Mouse (Mus musculus): ENCODE data around the gene Clasrp. TPM values are rescaled to one million over a fixed set of nuclear protein-coding genes. Genes with fewer than 3 reads are reported as not detected.
A peak's percentile ranks its signal among the peaks of the same experiment; 100 is the strongest.
"Not testable (repeated sequence)": the region's sequence is repeated elsewhere in the genome, so short reads cannot be mapped to it uniquely, and the experiment has no call there.

Clasrp gene
- polyA plus RNA-seq, 1 experiment from 2014 or later: 77.4 TPM

DNA sequence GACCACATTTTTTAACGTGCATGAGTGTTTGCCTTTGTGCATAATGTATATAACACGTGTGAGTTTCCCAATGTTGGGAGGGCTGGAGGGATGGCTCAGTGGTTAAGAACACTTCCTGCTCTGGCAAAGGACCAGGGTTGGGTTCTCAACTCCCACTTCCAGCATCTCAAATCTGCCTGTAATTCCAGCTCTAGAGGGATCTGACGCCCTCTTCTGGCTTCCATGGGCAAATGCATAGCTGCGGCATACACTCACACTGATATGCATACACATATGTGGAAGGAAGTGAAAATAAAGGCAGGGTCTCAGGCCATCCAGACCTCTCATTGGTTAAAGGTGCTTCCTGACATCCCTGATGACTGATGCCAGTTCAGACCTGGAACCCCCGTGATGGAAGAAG lies 3.0 kb upstream of the Clasrp start:
- Histone ChIP-seq H3K4me3 (replicated peaks) (no peak overlapping the region), H3K9me3 (no peaks in the 10 kb centered on the region), H3K4me2 (no peak overlapping the region), H3K9ac (replicated peaks) (no peak overlapping the region), H3K36me3 (peaks cover 8% of the 10 kb centered on the region), H3K4me1 (replicated peaks) (peaks cover 14% of the 10 kb centered on the region), H3K27ac (no peak overlapping the region), H3K27me3 (no peaks in the 10 kb centered on the region)
- no peak for ATAC-seq (ENCODE audit: insufficient number of reproducible peaks, insufficient read depth, low FRiP score, low TSS enrichment, low read depth)
- 83% methylated on average over 5 of the region's 5 CpGs for WGBS

DNA sequence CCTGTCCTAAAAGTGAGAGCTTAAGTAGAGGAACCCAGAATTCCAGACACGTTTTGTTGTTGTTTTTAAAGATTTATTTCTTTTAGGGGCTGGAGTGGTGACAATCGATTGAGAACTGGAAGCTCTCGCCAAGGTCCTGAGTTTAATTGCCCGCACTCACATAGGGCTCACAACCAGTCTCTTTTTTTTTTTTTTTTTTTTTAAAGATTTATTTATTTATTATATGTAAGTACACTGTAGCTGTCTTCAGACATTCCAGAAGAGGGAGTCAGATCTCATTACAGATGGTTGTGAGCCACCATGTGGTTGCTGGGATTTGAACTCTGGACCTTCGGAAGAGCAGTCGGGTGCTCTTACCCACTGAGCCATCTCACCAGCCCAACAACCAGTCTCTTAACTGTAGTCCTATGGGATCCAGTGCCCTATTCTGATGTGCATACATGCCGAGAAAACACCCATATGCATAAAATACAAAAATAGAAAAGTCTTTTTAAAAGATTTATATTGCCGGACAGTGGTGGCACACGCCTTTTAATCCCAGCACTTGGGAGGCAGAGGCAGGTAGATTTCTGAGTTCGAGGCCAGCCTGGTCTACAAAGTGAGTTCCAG lies 424 bp upstream of the Clasrp start:
- Histone ChIP-seq H3K4me2 (peak overlapping the region; percentile 89), H3K36me3 (peaks cover 34% of the 10 kb centered on the region), H3K4me3 (replicated peaks) (peak overlapping the region; percentile 99), H3K4me1 (replicated peaks) (peaks cover 14% of the 10 kb centered on the region)
- H3K9me3 ChIP-seq; H3K27ac ChIP-seq; H3K9ac ChIP-seq (replicated peaks); H3K27me3 ChIP-seq: not testable (repeated sequence)
- WGBS: 59% methylated on average over 10 of the region's 10 CpGs
- ATAC-seq (ENCODE audit: insufficient number of reproducible peaks, insufficient read depth, low FRiP score, low TSS enrichment, low read depth): peak; percentile 35; the same call in 1 of the 2 replicates

DNA sequence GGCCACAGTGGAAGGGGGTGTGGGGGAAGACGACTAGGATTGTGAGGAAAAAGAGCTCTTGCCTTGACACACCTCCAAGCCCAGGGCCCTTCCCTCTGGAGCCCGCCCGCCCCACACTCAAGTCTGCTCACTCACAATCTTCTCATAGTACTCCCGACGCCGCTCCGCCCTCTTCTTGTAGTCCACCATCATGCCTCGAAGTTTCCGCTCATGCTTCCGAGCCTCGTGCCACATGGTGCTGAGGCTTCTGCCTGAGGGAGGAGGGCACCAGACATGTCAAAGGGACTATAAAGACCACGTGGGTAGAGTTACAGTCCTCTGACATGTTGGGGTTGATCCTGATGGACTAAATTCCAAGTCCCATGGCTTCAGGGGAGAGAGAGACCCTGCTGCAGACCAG lies 1.2 kb downstream of the Clasrp start:
- Histone ChIP-seq H3K4me3 (replicated peaks) (peak overlapping the region; percentile 99), H3K4me2 (peak overlapping the region; percentile 89), H3K27ac (no peak overlapping the region), H3K9me3 (no peaks in the 10 kb centered on the region), H3K4me1 (replicated peaks) (peaks cover 14% of the 10 kb centered on the region), H3K9ac (replicated peaks) (peak overlapping the region; percentile 94; the same call in 1 of the 2 replicates), H3K36me3 (peaks cover 50% of the 10 kb centered on the region), H3K27me3 (no peaks in the 10 kb centered on the region)
- ATAC-seq (ENCODE audit: insufficient number of reproducible peaks, insufficient read depth, low FRiP score, low TSS enrichment, low read depth): no peak
- WGBS: 81% methylated on average over 12 of the region's 12 CpGs

DNA sequence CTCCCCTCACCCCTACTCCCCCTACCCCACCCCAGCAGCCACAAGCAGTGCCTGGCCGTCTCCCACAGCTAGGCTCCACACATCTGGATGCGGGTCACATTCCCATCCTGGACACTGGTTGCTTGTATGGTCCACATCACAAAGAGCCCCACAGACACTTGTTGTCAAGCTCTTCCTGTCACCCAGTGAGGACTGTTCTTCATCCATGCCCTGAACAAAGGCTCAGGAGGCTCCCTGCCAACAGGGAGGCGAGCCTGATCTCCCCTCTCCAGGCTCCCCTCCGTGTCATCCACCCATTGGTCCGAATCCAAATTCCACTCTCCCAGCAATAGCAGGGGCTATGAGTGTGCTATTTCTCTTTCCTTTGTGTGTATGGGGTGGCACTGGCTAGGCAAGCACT lies 3.7 kb downstream of the Clasrp start:
- Histone ChIP-seq H3K27ac (no peak overlapping the region), H3K4me2 (no peak overlapping the region), H3K9me3 (no peaks in the 10 kb centered on the region), H3K4me3 (replicated peaks) (no peak overlapping the region), H3K4me1 (replicated peaks) (peaks cover 14% of the 10 kb centered on the region), H3K27me3 (no peaks in the 10 kb centered on the region), H3K9ac (replicated peaks) (no peak overlapping the region), H3K36me3 (peaks cover 75% of the 10 kb centered on the region)
- ATAC-seq (ENCODE audit: insufficient number of reproducible peaks, insufficient read depth, low FRiP score, low TSS enrichment, low read depth): no peak
- WGBS: 75% methylated on average over 5 of the region's 5 CpGs

DNA sequence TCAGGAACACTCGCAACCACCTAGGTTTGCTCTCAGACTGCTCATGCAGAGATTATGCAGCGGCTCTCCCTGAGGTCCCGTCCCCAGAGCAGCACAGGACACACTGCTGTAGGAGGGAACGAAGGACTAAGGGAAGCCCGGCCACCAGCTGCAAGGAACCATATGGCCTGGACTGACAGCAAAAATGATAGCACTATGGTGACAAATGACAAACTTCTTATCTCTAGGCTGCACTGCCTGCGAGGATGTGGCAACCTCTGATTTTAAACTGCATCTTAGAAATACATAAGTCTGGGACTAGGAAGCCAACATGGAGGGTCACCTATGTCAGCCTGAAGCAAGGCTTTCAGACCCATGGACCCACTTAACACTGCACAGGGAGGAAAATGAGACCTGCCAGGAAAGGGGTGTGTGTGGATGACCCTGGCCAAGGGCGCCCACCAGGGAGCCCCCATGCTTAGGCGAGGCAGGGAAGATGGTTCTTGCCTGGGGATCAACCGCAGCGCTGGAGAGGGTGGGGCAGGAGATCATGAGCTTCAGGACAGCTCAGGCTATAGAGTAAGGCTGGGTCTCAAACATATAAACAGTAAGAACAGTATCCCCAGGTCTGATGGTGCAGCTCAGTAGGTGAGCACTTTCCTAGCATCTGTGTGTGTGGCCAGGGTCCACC lies 11.1 kb downstream of the Clasrp start:
- 90% methylated on average over 10 of the region's 10 CpGs for WGBS
- H3K4me1 ChIP-seq (replicated peaks): no peaks in the 10 kb centered on the region
- H3K9ac ChIP-seq (replicated peaks): 0 out of 2 replicates have a peak overlapping the region, but pooled peaks have one; percentile 18
- H3K9me3 ChIP-seq: no peaks in the 10 kb centered on the region
- no peaks in the 10 kb centered on the region for H3K27me3 ChIP-seq
- peaks cover 99% of the 10 kb centered on the region for H3K36me3 ChIP-seq
- ATAC-seq (ENCODE audit: insufficient number of reproducible peaks, insufficient read depth, low FRiP score, low TSS enrichment, low read depth): no peak
- H3K27ac ChIP-seq: no peak overlapping the region
- H3K4me3 ChIP-seq (replicated peaks): no peak overlapping the region
- no peak overlapping the region for H3K4me2 ChIP-seq

DNA sequence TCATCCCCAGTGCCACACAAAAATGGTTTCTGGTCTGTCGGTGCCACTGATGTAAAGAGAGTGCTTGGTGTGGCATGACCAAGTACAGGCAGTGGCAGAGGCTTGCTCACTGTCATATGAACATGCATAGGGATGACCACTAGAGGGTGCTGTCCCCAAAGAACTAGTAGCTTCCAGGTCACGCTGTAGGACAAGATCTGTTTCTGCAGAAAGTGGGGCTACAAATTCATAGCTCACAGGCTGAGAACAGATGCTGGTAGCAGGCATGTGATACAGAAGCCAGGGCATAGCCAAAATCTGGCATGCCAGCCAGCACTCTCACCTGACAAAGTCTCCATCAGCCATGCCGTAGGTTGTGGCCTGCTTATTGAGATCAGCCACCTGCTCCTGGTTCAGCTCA lies 14.4 kb downstream of the Clasrp start:
- Histone ChIP-seq H3K36me3 (peaks cover 100% of the 10 kb centered on the region), H3K4me3 (replicated peaks) (no peak overlapping the region), H3K9me3 (no peaks in the 10 kb centered on the region), H3K27ac (no peak overlapping the region), H3K9ac (replicated peaks) (no peak overlapping the region), H3K4me1 (replicated peaks) (no peaks in the 10 kb centered on the region), H3K27me3 (no peaks in the 10 kb centered on the region), H3K4me2 (no peak overlapping the region)
- ATAC-seq (ENCODE audit: insufficient number of reproducible peaks, insufficient read depth, low FRiP score, low TSS enrichment, low read depth): no peak
- 67% methylated on average over 3 of the region's 3 CpGs for WGBS

DNA sequence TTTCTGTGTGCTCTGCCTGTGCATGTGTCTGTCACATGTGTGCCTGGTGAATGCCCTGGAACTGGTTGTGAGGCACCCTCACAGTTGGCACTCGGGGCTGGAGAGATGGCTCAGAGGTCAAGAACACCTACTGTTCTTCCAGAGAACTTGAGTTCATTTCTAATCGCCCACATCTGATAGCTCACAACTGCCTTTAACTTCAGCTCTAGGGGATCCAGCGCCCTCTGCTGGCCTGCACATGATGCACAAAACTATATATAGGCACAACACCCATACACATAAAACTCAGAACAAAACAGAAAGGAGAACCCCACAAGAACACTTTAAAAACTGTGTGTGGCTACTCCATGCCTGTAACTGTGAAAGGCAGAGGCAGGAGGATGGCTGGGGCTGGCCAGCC lies 15.1 kb downstream of the Clasrp start:
- 61% methylated on average over 3 of the region's 3 CpGs for WGBS
- Histone ChIP-seq H3K4me2 (no peak overlapping the region), H3K4me3 (replicated peaks) (no peak overlapping the region), H3K4me1 (replicated peaks) (no peaks in the 10 kb centered on the region), H3K36me3 (peaks cover 100% of the 10 kb centered on the region), H3K27ac (no peak overlapping the region), H3K9me3 (no peaks in the 10 kb centered on the region), H3K27me3 (no peaks in the 10 kb centered on the region), H3K9ac (replicated peaks) (no peak overlapping the region)
- ATAC-seq (ENCODE audit: insufficient number of reproducible peaks, insufficient read depth, low FRiP score, low TSS enrichment, low read depth): no peak

DNA sequence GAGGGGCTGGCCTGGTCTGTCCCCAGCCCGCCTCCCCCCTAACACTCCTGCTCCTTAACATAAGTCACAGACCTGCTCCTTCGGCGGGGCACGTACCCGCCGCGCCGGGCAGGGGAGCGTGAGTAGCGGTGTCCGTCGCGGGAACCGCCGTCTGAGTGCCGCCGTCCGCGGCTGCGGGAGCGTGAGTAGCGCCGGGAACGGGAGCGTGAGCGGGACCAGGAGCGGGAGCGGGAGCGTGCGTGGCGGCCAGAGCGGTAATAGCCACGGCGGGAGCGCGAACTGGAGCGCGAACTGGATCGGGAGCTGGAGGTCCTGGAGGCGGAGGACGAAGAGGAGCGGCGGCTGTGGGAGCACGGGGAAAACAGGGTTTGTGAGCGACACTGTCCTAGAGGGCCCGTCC lies 18.0 kb downstream of the Clasrp start:
- no peak for ATAC-seq (ENCODE audit: insufficient number of reproducible peaks, insufficient read depth, low FRiP score, low TSS enrichment, low read depth)
- 78% methylated on average over 46 of the region's 46 CpGs for WGBS
- H3K9me3 ChIP-seq: no peaks in the 10 kb centered on the region

DNA sequence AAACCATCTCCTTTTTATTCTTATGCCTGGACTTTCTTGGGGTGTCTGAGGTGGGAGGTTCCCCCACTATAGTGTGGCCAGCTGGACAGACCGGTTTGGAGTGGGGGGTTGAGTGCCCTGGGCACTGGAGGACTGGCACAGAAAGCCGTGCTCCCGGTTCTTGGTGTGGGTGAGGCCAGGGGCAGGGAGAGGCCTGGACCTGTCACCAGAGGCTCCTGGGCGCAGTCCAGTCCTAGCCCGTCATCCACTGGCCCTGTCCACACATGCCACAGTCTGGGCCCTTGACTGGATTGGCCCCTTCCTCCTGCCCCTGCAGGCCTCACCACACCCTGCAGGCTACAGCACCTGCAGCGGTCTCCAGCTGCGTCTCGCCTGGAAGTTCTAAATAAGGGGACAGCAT lies 23.7 kb downstream of the Clasrp start:
- Histone ChIP-seq H3K27ac (no peak overlapping the region), H3K4me2 (no peak overlapping the region), H3K4me3 (replicated peaks) (no peak overlapping the region), H3K27me3 (peaks cover 51% of the 10 kb centered on the region), H3K9ac (replicated peaks) (no peak overlapping the region), H3K4me1 (replicated peaks) (peaks cover 18% of the 10 kb centered on the region), H3K36me3 (peaks cover 60% of the 10 kb centered on the region), H3K9me3 (no peaks in the 10 kb centered on the region)
- 76% methylated on average over 8 of the region's 8 CpGs for WGBS
- no peak for ATAC-seq (ENCODE audit: insufficient number of reproducible peaks, insufficient read depth, low FRiP score, low TSS enrichment, low read depth)

More for the DNA sequence above, 18.0 kb downstream of the Clasrp start:
- Histone ChIP-seq H3K36me3 (peaks cover 99% of the 10 kb centered on the region), H3K27me3 (no peaks in the 10 kb centered on the region), H3K4me3 (replicated peaks) (no peak overlapping the region), H3K9ac (replicated peaks) (0 out of 2 replicates have a peak overlapping the region, but pooled peaks have one; percentile 3), H3K4me2 (no peak overlapping the region), H3K4me1 (replicated peaks) (no peaks in the 10 kb centered on the region), H3K27ac (no peak overlapping the region)

DNA sequence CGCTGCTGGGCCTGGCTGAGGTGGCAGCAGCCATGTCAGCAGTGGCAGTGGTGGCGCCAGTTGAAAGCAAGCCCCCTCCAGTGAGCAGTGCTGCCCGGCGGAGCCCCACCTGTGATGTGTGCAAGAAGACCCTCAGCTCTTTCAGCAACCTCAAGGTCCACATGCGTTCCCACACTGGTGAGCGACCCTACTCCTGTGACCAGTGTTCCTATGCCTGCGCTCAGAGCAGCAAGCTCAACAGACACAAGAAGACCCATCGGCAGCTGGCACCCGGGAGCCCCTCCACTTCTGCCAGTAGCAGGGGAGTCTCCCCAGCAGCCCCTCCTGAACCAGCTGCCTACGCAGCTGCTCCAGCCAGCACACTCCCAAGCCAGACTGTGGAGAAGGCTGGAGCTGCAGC lies 24.5 kb downstream of the Clasrp start:
- WGBS: 89% methylated on average over 10 of the region's 10 CpGs
- Histone ChIP-seq H3K9me3 (no peaks in the 10 kb centered on the region), H3K4me2 (no peak overlapping the region), H3K27me3 (peaks cover 58% of the 10 kb centered on the region), H3K27ac (no peak overlapping the region), H3K36me3 (peaks cover 51% of the 10 kb centered on the region), H3K4me1 (replicated peaks) (peaks cover 18% of the 10 kb centered on the region), H3K9ac (replicated peaks) (no peak overlapping the region; the same call in 1 of the 2 replicates), H3K4me3 (replicated peaks) (no peak overlapping the region)
- ATAC-seq (ENCODE audit: insufficient number of reproducible peaks, insufficient read depth, low FRiP score, low TSS enrichment, low read depth): no peak

DNA sequence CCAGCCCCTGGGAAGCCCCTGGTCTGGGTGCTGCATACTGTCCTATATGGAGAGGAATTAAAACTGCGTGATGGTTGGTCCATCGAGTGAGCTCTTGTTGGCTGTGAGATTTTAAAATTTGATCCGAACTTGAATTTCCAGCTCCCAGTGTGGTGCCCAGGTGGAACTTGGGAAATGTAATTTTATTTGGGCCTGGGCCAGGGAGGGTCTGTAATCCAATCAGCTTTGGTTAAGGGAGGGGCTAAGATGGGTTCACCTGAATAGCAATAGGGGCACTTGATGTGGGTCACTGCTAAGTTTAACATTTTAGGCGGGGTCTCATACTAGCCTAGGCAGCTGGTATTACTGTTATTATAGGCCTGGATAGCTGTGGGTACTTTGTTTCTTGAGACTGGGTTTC lies 25.9 kb downstream of the Clasrp start:
- Histone ChIP-seq H3K27ac (no peak overlapping the region), H3K4me1 (replicated peaks) (peaks cover 22% of the 10 kb centered on the region), H3K27me3 (peaks cover 60% of the 10 kb centered on the region), H3K4me2 (no peak overlapping the region), H3K36me3 (peaks cover 38% of the 10 kb centered on the region), H3K9me3 (no peaks in the 10 kb centered on the region), H3K9ac (replicated peaks) (no peak overlapping the region), H3K4me3 (replicated peaks) (0 out of 2 replicates have a peak overlapping the region, but pooled peaks have one; percentile 40)
- ATAC-seq (ENCODE audit: insufficient number of reproducible peaks, insufficient read depth, low FRiP score, low TSS enrichment, low read depth): no peak
- WGBS: 57% methylated on average over 4 of the region's 4 CpGs
